Mouse (Mus musculus): ENCODE measurements around the gene Gab2.

The Gab2 gene

DNA sequence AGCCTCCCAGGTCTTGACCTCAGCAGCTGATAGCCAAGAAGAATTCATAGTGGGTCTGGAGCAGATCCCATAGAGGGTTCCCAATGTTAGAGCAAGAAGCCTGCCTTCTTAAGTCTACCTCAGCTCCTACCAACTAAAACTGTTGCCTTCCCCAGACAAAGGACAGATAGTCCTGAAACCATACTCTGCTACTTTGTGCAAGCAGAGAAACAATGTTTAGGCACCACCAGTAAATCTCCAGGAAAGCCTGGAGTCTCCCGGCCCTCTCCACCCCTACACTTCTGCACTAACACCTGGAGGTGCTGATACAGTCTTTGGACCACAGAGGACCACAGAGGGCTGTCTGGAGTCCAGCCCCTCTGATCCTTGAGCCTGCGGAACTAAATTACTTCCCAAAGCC lies 263.3 kb downstream of the Gab2 start:
- in situ Hi-C loops (cut with MseI, MboI) = no loop called here

DNA sequence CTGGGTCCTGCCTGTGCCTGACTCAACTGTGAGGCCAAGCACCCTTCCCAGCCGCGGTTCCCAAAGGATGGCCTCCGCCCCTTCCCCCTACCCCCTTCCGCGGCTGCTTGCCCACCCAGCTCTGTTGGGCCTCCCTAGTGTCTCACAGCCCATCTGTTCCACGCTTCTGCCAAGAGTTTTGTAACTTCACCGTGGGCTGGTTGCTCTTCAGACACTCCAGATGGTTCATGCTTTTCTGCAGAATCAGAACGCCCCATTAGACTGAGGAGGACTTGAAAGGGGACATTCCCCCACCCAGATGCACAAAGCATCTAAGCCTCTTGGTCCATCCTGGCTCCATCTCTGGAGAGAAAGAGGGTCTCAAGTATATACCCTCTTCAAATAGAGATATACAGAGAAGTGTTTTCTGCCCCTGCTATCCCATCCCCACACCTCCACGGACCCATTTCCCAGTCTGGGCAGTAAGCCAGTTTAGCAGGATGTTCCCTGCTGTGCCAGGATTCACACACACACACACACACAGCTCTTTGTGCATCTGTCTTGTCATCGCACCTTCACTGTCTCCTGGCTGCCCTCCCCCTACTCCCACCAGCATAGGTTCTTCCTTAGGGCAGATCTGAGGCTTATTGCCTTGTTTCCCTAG lies 264.0 kb downstream of the Gab2 start:
- in situ Hi-C loops (cut with MseI, MboI) = no loop called here

DNA sequence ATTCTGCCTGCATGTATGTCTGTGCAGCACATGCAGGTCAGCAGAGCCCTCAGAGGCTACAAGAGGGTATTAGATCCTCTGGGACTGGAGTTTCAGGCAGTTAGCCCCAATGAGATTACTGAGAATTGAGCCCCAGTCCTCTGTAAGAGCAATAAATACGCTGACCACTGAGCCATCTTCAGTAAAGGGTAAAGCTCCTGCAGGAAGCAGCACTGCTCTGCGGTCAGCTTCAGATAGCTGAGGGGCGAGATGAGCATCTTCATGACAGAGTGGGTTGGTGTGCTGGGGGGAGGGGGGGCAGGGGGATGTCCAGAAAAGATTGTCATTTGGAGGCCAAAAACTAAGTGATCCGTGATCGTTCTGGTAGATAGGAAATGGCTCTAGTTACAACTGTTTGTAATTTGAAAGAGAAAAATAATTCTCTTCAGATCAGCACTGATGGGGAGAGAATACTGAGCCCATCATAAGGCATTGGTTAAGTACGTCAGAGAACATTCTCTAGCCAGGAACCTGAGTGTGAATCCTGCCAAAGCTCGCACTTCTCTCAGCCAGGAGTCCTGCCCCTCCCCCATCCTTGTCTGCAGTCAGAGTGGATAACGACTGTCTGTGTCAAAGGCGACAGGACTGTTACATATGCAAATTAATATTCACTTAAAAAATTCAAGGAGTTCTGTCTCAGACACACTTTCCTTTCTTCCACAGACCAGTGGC lies 264.9 kb downstream of the Gab2 start:
- in situ Hi-C loops (cut with MseI, MboI) = no loop called here

GRCm38 (mm10) chr7:97346822-97347166 lies 265.4 kb downstream of the Gab2 start:
- in situ Hi-C loops (cut with MseI, MboI) = no loop called here

DNA sequence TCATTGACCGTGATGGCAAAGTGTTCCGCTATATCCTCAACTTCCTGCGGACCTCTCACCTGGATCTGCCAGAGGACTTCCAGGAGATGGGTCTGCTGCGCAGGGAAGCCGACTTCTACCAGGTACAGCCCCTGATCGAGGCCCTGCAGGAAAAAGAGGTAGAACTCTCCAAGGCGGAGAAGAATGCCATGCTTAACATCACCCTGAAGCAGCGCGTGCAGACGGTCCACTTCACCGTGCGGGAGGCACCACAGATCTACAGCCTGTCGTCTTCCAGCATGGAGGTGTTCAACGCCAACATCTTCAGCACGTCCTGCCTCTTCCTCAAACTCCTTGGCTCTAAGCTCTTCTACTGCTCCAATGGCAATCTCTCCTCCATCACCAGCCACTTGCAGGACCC lies 266.1 kb downstream of the Gab2 start:
- in situ Hi-C loops (cut with MseI, MboI) = no loop called here

DNA sequence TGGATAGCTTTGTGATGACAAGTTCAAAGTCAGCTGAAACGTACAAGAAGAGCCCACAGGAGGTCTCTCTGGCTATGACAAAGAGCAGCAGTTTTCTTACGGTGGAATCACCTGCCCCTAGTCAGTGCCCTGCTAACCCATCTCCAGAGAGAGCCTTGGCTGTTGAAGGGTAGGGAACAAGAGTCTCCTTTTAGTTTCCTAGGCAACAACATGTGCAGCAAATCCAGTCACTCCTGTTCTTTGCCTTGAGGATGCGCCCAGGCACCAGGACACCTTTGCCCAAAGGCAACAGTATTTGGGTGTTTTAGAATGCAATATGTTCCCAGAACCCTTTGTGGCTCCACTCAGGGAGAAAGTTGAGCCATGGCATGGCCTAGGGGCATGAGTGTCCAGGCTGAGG lies 266.9 kb downstream of the Gab2 start:
- in situ Hi-C loops (cut with MseI, MboI) = no loop called here

- in situ Hi-C loops (cut with MseI, MboI) = no loop called here
These were observed 267.4 kb downstream of the Gab2 start for GRCm38 (mm10) chr7:97348836-97349235.

- in situ Hi-C loops (cut with MseI, MboI) = no loop called here
These were observed 268.1 kb downstream of the Gab2 start for GRCm38 (mm10) chr7:97349438-97349837.

GRCm38 (mm10) chr7:97350891-97351290 lies 269.5 kb downstream of the Gab2 start:
- in situ Hi-C loops (cut with MseI, MboI) = no loop called here

- in situ Hi-C loops (cut with MseI, MboI) = no loop called here
These were observed 270.6 kb downstream of the Gab2 start for GRCm38 (mm10) chr7:97351792-97352513.

DNA sequence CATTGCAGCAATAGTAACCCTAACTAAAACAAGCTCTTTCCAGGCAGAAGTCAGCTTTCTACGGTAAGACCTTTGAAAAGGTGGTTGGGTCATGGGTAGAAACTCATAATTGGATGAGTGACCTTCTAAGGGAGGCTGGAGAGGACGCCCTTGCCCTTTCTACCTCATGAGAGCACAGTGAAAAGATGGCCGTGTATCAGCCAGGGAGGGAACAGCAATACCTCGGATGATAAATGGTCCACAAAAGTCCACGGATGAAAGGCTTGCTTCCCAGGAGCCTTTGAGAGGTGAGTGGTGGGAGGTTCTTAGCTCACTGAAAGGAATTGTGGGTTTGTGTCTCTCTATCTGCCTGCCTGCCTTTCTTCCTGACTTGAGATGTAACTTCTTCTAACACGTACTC lies 272.0 kb downstream of the Gab2 start:
- in situ Hi-C loops (cut with MseI, MboI) = no loop called here

DNA sequence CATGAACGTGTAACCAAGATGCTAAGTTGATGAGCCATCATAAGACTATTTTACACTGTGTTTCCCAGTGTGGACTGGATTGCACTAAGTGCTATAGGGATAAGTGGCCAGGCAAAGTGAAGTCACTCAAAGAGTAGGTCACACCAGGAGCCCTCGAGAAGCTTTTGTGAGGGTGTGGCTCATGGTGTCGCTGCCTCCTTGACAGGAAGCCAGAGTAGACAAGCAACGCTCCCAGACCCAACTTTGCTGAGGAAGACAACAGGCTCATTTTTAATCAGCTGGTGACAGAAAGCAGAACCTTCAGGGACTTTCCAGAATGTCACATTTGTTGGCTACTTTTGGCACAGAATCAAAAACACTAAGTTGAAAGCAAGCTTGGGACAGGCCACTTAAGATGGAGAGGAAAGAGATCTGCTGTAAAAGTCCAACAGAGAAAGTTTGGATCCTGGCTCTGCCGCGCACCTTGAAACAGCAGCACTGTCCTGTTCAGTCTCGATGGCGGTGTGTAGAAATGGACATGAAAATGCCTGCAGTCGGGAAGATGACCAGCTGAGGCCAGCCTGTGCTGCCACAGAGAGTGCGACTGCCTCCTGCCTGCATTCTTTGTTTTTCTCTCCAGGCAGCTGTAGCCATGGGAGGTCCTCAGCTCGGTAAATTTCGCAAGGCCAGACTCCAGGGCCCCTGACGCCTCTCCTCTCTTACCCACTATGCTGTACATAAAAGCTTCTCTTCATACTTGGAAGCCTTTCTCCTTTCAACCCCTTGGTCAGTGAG lies 273.9 kb downstream of the Gab2 start:
- in situ Hi-C loops (cut with MseI, MboI) = no loop called here

DNA sequence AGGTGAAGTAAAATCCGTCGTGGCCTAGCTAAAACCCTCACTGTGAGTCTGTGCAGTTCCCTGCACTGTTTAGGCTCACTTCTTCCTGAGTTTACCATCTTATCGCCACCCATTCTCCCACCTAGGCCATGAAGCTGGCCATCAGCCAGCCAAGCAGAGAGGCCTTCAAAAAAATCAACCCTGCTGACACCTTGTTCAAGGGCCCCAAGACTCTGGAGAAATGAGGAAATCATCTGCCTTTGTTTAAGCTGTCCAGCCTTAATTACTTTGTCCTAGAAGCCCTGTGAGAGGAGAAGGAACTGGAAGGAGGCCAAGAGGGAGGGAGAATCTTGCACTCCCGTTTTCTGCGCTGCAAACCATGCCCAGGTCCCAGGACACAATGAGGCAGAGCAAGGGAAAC lies 274.9 kb downstream of the Gab2 start:
- in situ Hi-C loops (cut with MseI, MboI) = no loop called here

DNA sequence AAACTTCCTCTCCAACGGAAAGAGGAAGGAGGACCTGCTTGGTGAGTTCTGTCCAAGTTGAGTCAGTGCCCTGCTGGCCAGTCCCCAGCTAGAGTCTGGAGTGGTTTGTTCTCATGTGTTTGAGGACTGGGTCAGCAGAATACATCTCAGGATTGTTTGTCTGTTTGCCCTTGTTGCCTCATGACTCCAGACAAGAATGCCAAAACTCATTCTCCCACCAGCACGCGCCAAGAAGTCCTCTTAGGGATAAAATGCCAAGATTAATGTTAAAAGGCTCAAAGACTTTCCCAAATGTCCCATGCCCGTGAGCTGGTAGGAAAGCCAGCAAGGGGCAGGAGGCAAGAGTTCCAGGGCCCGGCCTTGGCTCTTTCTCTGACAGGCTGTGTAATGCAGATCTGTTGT lies 275.5 kb downstream of the Gab2 start:
- in situ Hi-C loops (cut with MseI, MboI) = no loop called here

DNA sequence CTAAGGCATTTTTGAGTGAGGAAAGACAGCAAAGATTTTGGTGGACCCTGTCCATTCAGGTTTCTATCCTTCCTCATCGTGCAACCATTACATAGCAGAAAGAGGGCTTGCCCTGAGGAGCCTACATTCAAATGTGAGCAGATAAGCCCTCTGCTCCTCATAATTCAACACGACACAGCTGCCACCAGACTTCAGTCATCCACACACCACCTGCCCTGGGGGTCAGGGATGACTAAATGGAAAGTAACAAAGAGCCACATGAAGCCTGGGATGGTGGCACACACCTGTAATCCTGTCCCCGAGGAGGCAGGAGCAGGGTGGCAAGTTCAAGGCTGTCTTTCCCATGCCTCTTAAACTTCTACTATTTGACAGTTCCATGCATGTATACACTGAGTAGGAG lies 276.5 kb downstream of the Gab2 start:
- in situ Hi-C loops (cut with MseI, MboI) = no loop called here

GRCm38 (mm10) chr7:97358347-97358746 lies 277.0 kb downstream of the Gab2 start:
- in situ Hi-C loops (cut with MseI, MboI) = no loop called here

All from mouse trophoblast stem cell (cell line).